Mouse (Mus musculus): ENCODE data around the gene Psen1. TPM values are rescaled to one million over a fixed set of nuclear protein-coding genes. Genes with fewer than 3 reads are reported as not detected.

Psen1 gene
- 10 to 100 TPM; 57.0 to 65.7 (median 63.1) TPM for total RNA-seq (2022)

GRCm38 (mm10) chr12:83687934-83688315 is at the start of gene Psen1:
Gene Psen1, plus strand, starts transcription at chr12:83688152.
- DNase-seq (ENCODE audit: low spot score in 2 of 2), result peak; percentile 87 to 88

GRCm38 (mm10) chr12:83641233-83641632 is 46.7 kb upstream of the Psen1 start:
- no peak for DNase-seq (ENCODE audit: low spot score in 2 of 2)

GRCm38 (mm10) chr12:83643116-83643515 is 44.8 kb upstream of the Psen1 start:
- DNase-seq (ENCODE audit: low spot score in 2 of 2), result no peak

- no peak for DNase-seq (ENCODE audit: low spot score in 2 of 2)
Measured at GRCm38 (mm10) chr12:83650346-83650745, 37.6 kb upstream of the Psen1 start.

- DNase-seq (ENCODE audit: low spot score in 2 of 2), result no peak
Measured at GRCm38 (mm10) chr12:83651414-83651813, 36.5 kb upstream of the Psen1 start.

- no peak for DNase-seq (ENCODE audit: low spot score in 2 of 2)
Measured at GRCm38 (mm10) chr12:83685466-83685865, 2.5 kb upstream of the Psen1 start.

GRCm38 (mm10) chr12:83686575-83687350 is 1.2 kb upstream of the Psen1 start:
- DNase-seq (ENCODE audit: low spot score in 2 of 2), result no peak

GRCm38 (mm10) chr12:83688316-83689086 is 549 bp downstream of the Psen1 start:
- DNase-seq (ENCODE audit: low spot score in 2 of 2), result peak; percentile 27 to 41

- no peak for DNase-seq (ENCODE audit: low spot score in 2 of 2)
Measured at GRCm38 (mm10) chr12:83689087-83689432, 1.1 kb downstream of the Psen1 start.

- DNase-seq (ENCODE audit: low spot score in 2 of 2), result no peak
Measured at GRCm38 (mm10) chr12:83694011-83694410, 6.1 kb downstream of the Psen1 start.

GRCm38 (mm10) chr12:83694669-83695068 is 6.7 kb downstream of the Psen1 start:
- no peak for DNase-seq (ENCODE audit: low spot score in 2 of 2)

- DNase-seq (ENCODE audit: low spot score in 2 of 2), result no peak
Measured at GRCm38 (mm10) chr12:83698637-83699036, 10.7 kb downstream of the Psen1 start.

- DNase-seq (ENCODE audit: low spot score in 2 of 2), result no peak
Measured at GRCm38 (mm10) chr12:83701608-83702007, 13.7 kb downstream of the Psen1 start.

- DNase-seq (ENCODE audit: low spot score in 2 of 2), result no peak
Measured at GRCm38 (mm10) chr12:83702796-83703195, 14.8 kb downstream of the Psen1 start.

GRCm38 (mm10) chr12:83706951-83707350 is 19.0 kb downstream of the Psen1 start:
- DNase-seq (ENCODE audit: low spot score in 2 of 2), result no peak

GRCm38 (mm10) chr12:83708160-83709092 is 20.5 kb downstream of the Psen1 start:
- DNase-seq (ENCODE audit: low spot score in 2 of 2), result no peak

- DNase-seq (ENCODE audit: low spot score in 2 of 2), result no peak
Measured at GRCm38 (mm10) chr12:83709934-83710333, 22.0 kb downstream of the Psen1 start.

- DNase-seq (ENCODE audit: low spot score in 2 of 2), result no peak
Measured at GRCm38 (mm10) chr12:83713749-83714148, 25.8 kb downstream of the Psen1 start.

GRCm38 (mm10) chr12:83716416-83717184 is 28.6 kb downstream of the Psen1 start:
- peak in 1 of 2 experiments; percentile 38 for DNase-seq (ENCODE audit: low spot score in 2 of 2)

GRCm38 (mm10) chr12:83719431-83719830 is 31.5 kb downstream of the Psen1 start:
- DNase-seq (ENCODE audit: low spot score in 2 of 2), result no peak

GRCm38 (mm10) chr12:83721281-83721680 is 33.3 kb downstream of the Psen1 start:
- DNase-seq (ENCODE audit: low spot score in 2 of 2), result no peak

Measured in left cerebral cortex, adult 8-10 months (tissue).